Mouse (Mus musculus): ENCODE results near the gene Dnpep. TPM values are rescaled to one million over a fixed set of nuclear protein-coding genes. Genes with fewer than 3 reads are reported as not detected.

The Dnpep gene
- total RNA-seq, 1 experiment from 2014 or later, result 33.1 TPM

DNA sequence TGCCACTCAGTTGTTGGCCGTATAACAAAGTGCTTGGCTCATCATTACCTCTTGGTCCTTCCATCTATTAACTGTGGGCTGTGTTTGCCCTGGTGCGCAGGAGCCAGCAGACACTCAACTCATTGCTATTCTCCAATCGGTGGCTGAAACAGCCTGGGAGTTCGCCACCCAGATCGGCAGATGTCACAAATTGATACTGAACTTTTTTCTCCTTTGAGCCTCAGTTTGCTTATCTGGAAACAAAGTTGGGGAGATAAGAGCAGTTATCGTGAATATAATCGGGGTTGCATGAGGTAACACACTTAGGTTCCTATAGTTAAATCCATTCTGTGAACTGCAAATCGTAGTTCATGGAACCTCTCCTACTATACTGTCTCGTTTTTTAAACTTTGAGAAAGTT is 19.3 kb upstream of the Dnpep start:
- ATAC-seq (ENCODE audit: extremely low read depth, insufficient number of reproducible peaks, low FRiP score, poor library complexity, severe bottlenecking), result no peak

DNA sequence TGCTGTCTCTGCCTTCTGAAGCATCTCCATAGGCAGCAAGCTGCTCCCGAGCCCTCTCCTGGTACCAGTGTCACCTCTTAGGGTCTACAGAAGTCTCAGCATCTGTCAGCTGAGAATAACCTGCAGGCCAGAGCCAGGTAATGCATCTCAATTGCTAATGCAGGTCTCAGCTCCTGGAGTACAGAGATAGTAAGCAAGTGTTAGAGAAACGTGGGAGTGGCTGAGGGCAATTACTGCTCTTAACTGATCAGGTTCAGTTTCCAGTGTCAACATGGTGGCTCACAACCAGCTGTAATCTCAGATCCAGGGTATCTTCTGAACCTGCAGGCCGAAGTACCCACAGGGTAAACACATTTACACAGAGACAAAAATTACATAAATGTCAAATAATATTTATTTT is 18.7 kb upstream of the Dnpep start:
- no peak for ATAC-seq (ENCODE audit: extremely low read depth, insufficient number of reproducible peaks, low FRiP score, poor library complexity, severe bottlenecking)

DNA sequence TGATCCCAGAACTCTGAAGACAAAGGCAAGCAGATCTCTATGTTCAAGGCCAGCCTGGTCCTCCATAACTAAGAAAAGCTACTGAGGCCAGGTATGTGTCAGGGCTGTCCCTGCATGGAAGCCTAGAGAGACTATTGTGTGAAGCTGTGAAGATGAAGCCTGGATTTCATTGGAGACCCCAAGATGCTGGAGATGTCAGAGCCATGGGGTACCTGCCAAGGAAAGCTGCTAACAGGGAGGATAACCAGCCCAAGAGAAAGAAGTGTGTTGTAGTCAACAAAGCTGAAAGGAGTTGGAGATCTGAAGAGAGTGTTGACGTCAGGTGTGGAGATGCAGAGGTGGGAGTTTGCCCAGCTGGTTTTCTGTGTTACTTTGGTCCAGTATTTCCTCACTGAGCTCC is 13.5 kb upstream of the Dnpep start:
- no peak for ATAC-seq (ENCODE audit: extremely low read depth, insufficient number of reproducible peaks, low FRiP score, poor library complexity, severe bottlenecking)

DNA sequence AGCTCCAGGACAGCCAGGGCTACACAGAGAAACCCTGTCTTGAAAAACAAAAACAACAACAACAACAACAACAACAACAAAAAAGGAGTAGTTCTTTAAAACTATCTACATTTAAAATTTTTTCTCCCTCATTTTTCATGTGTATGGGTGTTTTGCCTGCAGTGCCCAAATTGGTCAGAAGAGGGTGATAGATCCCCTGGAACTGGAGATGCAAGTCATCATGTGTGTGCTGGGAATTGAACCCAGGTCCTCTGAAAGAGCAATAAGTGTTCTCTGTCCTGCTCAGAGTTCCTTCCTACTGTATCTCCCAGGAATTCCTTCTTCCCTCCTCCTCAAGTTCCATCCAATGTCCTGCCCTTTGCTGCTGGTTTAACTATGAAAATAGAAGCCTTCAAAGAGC is 9.7 kb upstream of the Dnpep start:
- ATAC-seq (ENCODE audit: extremely low read depth, insufficient number of reproducible peaks, low FRiP score, poor library complexity, severe bottlenecking), result no peak

DNA sequence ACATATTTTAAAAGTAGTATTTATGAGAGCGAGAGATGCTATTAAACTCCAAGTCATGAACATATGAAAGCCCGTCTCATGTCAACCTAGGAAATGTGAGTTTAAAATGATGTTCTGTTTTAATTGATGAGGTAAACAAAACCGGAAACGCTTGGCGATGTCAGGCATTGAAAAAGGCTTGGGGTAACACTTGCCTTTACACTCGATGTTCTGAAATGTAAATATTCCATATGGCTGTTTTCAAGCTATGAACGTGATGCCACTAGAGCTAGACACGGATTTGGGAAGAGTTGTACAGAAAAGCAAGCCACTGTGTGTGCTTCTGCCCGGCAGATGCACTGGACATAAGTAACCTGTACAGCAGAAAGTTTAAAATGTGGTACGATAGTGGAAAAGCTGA is 1.4 kb upstream of the Dnpep start:
- ATAC-seq (ENCODE audit: extremely low read depth, insufficient number of reproducible peaks, low FRiP score, poor library complexity, severe bottlenecking), result no peak

DNA sequence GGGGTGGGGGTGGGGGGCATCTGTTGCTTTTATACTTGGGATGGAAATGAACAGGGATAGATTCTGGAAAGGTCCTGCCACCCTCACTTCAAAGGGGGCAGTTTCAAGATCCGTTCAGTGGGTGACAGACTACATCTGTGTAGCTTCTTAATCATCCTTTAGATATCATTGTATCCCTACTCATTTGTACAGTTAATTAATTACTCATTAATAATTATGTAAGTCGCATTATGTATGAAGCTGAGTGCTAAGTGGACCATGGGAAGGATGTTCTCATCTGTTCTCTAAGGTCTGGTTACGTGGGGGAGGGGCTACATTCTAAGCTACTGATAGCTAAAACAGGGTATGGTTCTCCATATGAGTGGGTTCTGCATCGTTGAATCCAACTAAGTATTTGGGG is 946 bp upstream of the Dnpep start:
- no peak for ATAC-seq (ENCODE audit: extremely low read depth, insufficient number of reproducible peaks, low FRiP score, poor library complexity, severe bottlenecking)

DNA sequence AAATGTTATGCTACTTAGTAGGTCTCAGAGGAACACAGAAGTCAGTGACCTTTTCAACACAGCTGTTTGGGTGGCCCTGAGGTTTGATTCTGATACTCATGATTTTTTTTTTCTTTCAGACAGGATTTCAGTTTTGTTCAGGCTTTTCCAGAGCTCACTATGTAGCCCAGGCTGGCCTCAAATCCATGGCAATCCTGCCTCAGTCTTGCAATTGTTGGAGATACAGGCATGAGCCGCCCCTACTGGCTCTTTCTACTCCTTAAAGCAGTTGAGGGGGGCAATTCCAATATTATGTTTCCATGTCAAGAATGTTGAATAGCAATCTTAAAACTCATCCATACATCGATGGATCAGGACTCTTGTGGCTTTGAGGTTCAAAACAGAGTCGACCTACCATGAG is 511 bp upstream of the Dnpep start:
- no peak for ATAC-seq (ENCODE audit: extremely low read depth, insufficient number of reproducible peaks, low FRiP score, poor library complexity, severe bottlenecking)

DNA sequence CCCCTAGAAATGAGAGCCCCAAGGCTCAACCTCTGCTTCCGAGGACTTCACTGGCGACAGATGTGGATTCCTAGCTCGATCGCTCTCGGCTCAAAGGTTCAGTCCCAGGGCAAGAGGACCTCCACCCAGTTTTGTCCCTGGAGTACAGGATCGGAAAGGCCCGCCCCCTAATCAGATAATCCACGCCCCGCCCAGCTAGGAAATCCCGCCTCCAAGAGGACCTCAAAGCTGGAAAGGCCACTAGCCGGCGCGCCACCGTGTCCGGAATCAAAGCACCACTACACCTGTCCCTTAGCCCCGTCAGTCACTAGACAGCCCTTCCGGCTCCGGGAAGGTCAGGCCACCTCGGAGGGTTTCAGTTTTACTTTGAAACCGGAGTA is 939 bp downstream of the Dnpep start:
- ATAC-seq (ENCODE audit: extremely low read depth, insufficient number of reproducible peaks, low FRiP score, poor library complexity, severe bottlenecking), result no peak; the same call in 1 of the 2 replicates

DNA sequence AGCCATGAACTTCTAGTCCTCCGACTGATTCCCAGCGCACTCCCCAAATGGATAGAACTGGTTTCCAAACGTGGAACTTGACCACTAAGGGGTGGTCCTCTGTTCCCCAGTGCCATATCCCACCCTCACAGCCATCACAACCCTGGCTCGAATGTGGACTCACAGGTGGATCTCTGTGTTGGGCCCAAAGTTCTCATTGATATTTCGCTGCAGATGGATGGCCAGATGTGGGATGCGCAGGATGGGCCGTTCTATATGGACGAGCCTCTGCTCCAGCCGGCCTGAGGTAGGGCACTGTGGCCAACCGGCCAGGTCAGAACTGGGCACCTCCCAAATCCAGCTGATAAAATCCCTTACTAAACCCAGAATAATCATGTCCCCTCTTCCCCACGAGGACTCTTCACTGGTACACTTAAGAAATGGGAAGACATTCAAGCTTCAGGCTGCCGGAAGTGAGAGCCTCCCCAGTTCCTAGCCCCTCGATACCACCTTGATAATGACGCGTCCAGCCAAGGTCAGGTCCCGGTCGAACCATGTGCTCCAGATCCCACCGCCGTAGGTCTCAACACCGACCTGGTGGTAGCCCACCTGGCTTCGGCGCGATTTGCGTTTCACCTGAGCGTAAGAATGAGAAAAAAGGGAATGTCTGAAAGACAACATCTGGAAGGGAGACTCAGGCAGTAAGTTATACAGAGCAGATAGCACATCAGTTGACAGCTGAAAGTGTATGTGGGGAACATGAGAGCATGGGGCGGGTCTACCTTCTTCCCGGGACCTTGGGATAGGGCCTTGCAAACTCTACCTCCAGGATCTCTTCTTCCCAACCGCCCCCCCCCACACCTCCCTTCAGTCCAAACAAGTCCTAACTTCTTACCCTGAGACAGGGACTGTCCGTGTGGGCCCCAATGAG is 2.1 kb downstream of the Dnpep start:
- no peak for ATAC-seq (ENCODE audit: extremely low read depth, insufficient number of reproducible peaks, low FRiP score, poor library complexity, severe bottlenecking)

DNA sequence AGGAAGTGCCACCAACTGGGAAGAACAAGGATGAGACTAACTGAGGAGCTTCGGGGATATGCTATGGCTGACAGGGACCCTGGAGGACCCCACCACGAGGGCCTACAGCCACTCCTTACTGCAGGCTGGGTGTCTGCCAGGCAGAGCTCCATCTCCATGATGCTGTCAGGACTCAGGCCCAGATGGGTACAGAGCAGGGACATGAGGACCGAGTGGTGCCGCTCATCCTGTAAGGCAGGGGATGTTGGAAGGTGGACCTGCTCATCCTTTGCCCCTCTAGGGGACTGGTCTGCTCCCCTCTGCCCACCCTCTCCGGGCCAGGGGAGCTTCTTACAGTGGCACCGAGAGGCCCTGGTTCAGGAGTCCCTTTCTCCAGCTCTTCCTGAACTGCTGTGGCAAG is 2.8 kb downstream of the Dnpep start:
- no peak for ATAC-seq (ENCODE audit: extremely low read depth, insufficient number of reproducible peaks, low FRiP score, poor library complexity, severe bottlenecking)

DNA sequence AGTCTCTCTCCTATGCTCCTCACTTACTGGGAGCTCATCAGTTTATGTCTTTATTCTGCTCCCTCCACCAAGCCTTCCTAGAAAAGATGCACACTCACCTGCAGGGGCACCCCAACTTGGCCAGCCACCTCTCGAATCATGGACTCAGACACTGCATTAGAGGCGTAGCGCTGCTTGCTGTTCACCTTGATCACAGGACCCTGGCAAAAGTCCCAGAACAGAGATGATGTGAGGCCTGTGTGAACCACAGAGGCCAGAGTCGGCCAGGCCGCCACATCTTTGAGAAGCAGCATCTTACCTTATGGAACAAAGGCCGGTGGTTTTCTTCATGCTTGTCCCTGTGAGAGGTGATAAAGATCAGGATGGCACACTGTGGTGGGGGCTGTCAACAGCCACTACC is 6.1 kb downstream of the Dnpep start:
- ATAC-seq (ENCODE audit: extremely low read depth, insufficient number of reproducible peaks, low FRiP score, poor library complexity, severe bottlenecking), result no peak

DNA sequence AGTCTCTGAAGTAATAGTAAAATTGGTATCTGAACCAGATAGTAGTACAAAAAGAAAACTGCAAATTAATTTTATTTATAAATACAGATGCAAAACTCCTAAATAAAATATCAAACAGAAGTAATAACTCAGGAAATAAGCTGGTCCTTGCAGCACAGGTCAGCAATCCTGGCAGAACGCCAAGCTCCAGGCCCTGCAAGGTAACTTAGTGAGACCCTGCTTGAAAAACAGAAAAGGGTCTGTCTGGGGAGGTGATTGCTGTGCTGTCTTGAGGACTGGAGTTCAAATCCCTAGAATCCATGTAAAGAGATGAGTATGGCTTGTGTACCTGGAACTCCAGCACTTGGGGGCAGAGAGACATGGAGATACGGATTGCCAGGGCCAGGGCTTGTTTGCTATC is 13.1 kb downstream of the Dnpep start:
- ATAC-seq (ENCODE audit: extremely low read depth, insufficient number of reproducible peaks, low FRiP score, poor library complexity, severe bottlenecking), result no peak

DNA sequence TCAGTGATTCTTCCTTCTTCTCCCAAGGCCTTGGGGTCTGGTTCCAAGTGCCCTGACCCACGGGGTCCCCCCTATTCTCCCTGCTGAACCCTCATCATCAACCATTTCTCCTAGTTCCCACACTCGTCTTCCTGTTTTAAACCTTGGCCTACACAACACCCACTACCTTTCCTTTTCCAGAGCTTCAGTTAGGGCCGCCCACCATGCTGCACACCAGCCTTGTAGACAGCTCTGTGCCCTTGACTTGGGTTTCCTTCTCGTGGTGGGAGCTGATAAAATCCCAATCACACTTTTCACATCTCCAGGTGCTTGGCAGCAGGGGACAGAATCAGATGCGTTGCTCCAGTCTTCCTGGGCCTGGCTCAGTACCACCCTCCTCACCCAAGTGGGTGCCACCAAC is 23.5 kb downstream of the Dnpep start:
- no peak for ATAC-seq (ENCODE audit: extremely low read depth, insufficient number of reproducible peaks, low FRiP score, poor library complexity, severe bottlenecking)

DNA sequence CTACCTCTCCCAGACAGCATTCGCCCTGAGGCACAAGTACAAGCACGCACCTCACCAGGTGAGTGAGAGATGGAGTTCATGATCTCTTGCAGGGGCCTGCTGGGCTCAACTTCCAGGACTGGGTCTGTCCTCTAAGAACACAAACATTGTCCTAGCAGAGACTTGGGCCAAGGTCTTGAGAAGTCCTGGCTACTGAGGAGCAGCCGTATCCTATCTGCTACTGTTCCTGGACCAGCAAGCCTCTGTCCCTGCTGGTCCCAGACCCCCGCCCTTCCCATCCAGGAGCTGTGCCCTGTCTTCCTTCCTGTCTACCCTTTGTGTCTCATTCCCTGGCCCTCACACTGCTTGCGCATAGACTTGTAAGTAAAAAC is 24.5 kb downstream of the Dnpep start:
- no peak for ATAC-seq (ENCODE audit: extremely low read depth, insufficient number of reproducible peaks, low FRiP score, poor library complexity, severe bottlenecking)

DNA sequence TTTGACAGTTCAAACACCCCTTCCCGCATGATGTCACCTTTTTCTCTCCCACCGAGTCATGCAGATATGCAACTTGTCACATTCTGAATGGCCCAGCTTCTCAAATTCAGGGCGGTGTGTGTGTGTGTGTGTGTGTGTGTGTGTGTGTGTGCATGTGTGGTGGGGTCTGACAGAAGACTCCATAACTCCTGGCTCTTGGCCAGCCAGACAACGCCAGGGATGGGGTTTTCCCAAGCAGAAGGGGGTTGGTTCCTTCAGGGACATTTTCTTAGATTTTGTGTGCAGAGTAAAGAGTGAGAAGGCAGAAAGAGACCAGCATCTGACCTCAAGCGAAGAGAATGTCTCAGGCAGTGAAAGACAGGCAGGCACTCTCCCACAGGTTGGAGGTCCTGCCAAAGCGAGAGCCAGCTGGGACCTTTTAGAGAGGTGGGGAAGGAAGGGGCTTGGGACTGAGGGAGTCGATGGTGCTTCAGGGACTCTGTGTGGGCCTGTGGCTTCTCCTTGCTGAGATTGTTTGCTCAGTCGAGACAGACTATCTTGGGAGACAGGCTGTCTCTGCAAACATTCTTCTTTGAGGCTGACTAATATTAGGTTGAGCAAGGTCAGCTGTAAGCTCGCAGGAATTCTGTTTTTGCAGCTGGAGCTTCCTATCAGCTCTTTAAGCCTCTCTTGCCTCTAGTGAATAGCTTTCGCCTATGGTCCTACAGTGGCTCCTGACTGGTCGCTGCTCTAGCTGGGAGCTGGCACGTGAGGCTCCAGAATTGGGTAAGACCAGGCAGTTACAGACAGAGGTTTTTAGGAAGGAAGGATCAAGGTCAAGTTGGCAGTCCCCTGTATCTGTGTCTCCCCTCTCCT is 25.1 kb downstream of the Dnpep start:
- no peak for ATAC-seq (ENCODE audit: extremely low read depth, insufficient number of reproducible peaks, low FRiP score, poor library complexity, severe bottlenecking)

DNA sequence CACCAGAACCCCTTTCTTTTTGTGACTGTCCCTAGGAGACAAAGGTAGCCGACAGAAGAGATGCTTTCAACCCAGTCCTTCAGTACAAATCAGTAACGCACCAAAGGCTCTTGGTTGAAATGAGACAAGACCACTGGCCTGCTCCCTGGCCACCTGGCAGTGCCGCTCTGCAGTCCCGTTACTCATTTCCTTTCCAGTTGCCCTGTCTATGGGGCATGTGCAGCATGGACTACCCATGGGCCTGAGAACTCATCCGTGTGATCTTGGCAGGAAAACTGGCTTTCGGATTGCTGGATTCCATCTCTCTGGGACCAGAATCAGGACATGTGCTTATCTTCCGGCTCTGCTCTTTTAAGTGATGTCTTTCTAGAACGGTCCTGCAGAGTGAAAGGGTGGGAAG is 26.5 kb downstream of the Dnpep start:
- no peak for ATAC-seq (ENCODE audit: extremely low read depth, insufficient number of reproducible peaks, low FRiP score, poor library complexity, severe bottlenecking)

DNA sequence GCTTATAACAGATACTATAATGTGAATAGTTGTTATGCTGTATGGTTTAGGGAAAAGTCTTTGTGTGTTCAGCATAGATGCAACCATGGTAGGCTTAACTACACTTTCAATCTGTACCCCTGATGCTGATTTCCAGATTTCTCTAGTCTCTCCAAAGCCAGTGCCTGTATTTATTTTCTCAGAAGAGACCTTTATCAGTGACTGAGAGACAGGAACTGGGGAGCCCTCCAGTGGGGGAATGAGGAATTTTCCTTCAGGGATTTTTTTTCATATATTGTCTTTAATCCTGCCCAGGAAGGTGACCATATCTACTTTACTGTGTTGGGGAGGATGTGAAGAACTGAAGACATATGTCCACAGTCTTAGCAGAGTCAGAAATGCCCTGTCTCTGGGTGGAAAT is 27.2 kb downstream of the Dnpep start:
- no peak for ATAC-seq (ENCODE audit: extremely low read depth, insufficient number of reproducible peaks, low FRiP score, poor library complexity, severe bottlenecking)

DNA sequence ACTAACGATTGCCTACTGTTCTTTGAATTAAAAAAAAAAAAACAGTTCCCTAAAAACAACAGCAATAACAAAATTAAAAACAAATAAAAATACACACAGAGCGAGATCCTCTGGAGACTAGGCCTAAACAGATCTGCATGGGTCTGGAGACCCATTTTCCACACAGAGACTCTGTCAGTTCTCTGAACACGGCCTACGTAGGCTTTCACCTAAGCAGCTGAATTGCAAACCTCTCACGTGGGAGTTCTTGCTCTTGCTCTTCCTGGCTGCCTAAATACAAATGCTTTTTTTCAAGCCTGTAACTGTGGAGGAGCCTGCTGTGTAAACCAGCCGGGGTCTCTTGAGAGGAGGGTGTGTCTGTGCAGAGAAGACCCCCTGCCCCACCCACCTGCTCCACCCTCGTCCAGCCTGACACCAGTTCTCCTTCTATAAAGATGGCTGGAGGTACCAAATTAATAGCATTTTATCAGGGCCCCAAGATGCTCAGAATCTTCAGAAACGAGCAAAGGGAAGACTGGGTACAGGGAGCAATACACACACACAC is 27.8 kb downstream of the Dnpep start:
- no peak for ATAC-seq (ENCODE audit: extremely low read depth, insufficient number of reproducible peaks, low FRiP score, poor library complexity, severe bottlenecking)

DNA sequence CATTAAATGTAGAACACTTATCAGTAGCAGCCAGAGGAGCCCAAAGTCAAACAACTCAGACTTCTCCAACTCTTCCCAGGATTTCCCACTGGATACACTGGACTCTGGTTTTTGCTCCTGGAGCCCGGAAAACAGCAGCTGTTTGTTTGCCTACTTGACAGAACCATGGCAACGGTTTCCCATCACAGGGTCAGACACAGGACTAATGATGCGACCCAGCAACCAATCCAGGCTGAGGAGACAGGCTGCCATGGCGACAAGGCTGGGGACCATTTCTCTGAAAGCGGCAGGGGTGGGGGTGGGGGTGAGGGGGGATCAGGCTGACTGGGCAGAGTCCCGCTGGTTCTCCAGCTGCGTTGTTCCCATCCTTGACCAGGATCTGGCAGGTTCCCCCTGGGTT is 28.4 kb downstream of the Dnpep start:
- no peak for ATAC-seq (ENCODE audit: extremely low read depth, insufficient number of reproducible peaks, low FRiP score, poor library complexity, severe bottlenecking)

DNA sequence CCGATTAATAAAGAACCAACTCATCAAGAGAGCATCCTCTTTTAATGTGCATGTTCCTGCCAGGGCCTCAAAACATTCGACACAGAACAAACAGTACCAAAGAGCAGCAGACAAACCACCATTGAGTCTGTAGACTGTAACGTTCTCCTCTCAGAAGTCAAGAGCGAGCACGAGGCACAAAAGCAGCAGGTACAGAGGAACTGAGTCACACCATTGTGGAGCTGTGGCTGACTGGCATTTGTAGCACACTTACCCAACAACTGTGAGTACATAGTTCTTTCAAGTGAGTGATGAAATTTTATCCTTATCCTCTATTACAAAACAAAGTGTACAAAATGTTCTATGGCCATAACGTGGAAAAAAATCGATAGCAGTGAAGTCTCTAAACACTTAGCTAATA is 32.9 kb downstream of the Dnpep start:
- no peak for ATAC-seq (ENCODE audit: extremely low read depth, insufficient number of reproducible peaks, low FRiP score, poor library complexity, severe bottlenecking)
